Mouse (Mus musculus): ENCODE data around the gene Lhpp.
A peak's percentile ranks its signal among the peaks of the same experiment; 100 is the strongest.

DNA sequence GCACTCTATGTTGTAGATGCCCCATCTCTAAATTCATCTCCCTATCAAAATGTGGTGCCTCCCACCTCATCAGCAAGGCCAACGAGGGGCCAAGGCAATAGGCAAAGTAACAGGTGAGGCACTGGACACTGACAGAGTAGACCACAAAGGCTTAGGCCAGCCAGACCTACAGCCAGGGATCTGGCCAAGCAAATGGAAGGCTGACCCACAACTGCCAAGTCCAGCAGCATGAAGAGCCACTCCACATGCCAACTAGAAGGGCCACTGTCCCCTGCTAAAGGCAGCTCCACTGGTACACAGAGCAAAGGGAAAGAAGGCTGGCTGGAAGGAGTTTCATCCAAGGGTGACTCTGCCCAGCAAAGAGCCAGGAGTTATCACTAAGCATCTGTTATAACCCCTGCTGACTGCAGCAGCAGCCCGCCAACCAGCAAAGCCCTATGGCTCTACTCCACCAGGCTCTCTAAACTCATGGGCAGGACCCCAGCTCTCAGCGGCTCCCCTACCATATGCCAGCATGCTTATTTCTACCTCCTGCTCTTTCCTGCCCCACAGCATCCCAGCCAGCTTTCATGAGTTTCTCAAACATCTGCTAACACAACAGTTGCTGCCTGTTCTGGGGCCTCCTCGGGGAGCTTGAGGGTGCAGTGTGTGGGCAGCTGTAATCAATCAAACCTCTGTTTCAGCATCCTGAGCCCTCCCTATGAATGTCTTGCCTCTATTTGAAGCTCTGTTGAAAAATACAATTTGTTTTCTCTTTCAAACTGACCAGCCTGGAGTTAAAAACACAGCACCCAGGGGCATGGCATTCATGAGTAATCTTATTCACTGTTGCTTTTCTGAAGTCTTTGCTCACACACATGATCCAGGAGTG, 143.3 kb downstream of the Lhpp start:
- TF ChIP-seq POLR2A (IDR thresholded peaks at IDR 0.05; ENCODE audit: insufficient read length, low read depth) (no peak), MYOG (IDR thresholded peaks at IDR 0.05; ENCODE audit: control insufficient read depth in 1 of 3, insufficient read depth in 1 of 3, insufficient read length in 2 of 3, low read depth in 2 of 3) (peak in 1 of 3 experiments; percentile 18), MAX (IDR thresholded peaks at IDR 0.05; ENCODE audit: low read depth) (no peak), REST (IDR thresholded peaks at IDR 0.05; ENCODE audit: insufficient read depth, insufficient read length) (no peak), USF1 (IDR thresholded peaks at IDR 0.05; ENCODE audit: low read depth) (no peak), POLR2AphosphoS2 (IDR thresholded peaks at IDR 0.05; ENCODE audit: insufficient read length, low read depth) (no peak), MYOD1 (IDR thresholded peaks at IDR 0.05; ENCODE audit: control insufficient read depth in 1 of 3, insufficient read length in 2 of 3, low read depth in 2 of 3) (peak in 2 of 3 experiments; percentile 45 to 56), E2F4 (IDR thresholded peaks at IDR 0.05; ENCODE audit: insufficient read depth) (no peak), CEBPB (IDR thresholded peaks at IDR 0.05; ENCODE audit: insufficient read depth, poor library complexity, severe bottlenecking) (no peak), TCF12 (IDR thresholded peaks at IDR 0.05; ENCODE audit: insufficient read depth, poor library complexity, severe bottlenecking) (no peak)

All from myocyte (in vitro differentiated cells).